Mouse (Mus musculus) cerebellum, postnatal 25 days (tissue): ENCODE measurements around the gene Tfpt.
"Not testable (repeated sequence)": the region's sequence is repeated elsewhere in the genome, so short reads cannot be mapped to it uniquely, and the experiment has no call there.

Experiments
- DNase-seq, 2 experiments: peaks; one replicate each; pipeline ENCODE4 v3.0.0; 2021; ENCODE audit warnings: mixed read lengths in 2 of 2

The Tfpt gene

GRCm38 (mm10) chr7:3571847-3572246, 57.9 kb downstream of the Tfpt start:
- DNase-seq = no peak

- not testable (repeated sequence) for DNase-seq
Measured at GRCm38 (mm10) chr7:3570580-3570979, 59.1 kb downstream of the Tfpt start.
